23 mouse cellular contexts compared by ENCODE assay signal in genomic region chr13:12114816-12115215, GRCm38 (mm10). TPM values are rescaled to one million over a fixed set of nuclear protein-coding genes. Genes with fewer than 3 reads are reported as not detected.
DNase-seq lines count a peak whose midpoint lies in the region; ATAC-seq and TF ChIP-seq lines count a peak whose summit lies in the region.
"Had no signal": no experiment of that assay in that cellular context is flagged by ENCODE, and none has a peak within 500 bp of the region (broad histone marks: within the 10 kb centered on the region; RNA-seq: fewer than 3 reads in every experiment).

No protein-coding gene starts in this region.

- H3K4me1 ChIP-seq in heart, postnatal 0 days (ENCODE audit: control insufficient read depth, insufficient read depth) = peaks cover 7% of the 10 kb centered on the region; the same call in 1 of the 2 replicates
- H3K4me1 ChIP-seq: embryonic facial prominence, embryonic 13.5 days; embryonic facial prominence, embryonic 15.5 days; forebrain, embryonic 10.5 days; forebrain, embryonic 12.5 days had no signal

- H3K27ac ChIP-seq in heart, postnatal 0 days (ENCODE audit: low read depth) = peak overlapping the region; percentile 12; the same call in 1 of the 2 replicates
- H3K27ac ChIP-seq: embryonic facial prominence, embryonic 13.5 days; embryonic facial prominence, embryonic 15.5 days; forebrain, embryonic 10.5 days; forebrain, embryonic 12.5 days had no signal

- peak; percentile 27; the same call in 1 of the 2 replicates for TF ChIP-seq EP300 in heart, postnatal 0 days (IDR thresholded peaks at IDR 0.05; ENCODE audit: low read depth)

- no peaks in the 10 kb centered on the region for H3K9me3 ChIP-seq in heart, postnatal 0 days (replicated peaks; ENCODE audit: control insufficient read depth, low read length)
- H3K9me3 ChIP-seq: embryonic facial prominence, embryonic 13.5 days; embryonic facial prominence, embryonic 15.5 days; forebrain, embryonic 10.5 days; forebrain, embryonic 12.5 days had no signal

- no peak overlapping the region for H3K4me3 ChIP-seq in heart, postnatal 0 days (ENCODE audit: low read depth, low read length)
- H3K4me3 ChIP-seq: embryonic facial prominence, embryonic 13.5 days; embryonic facial prominence, embryonic 15.5 days; erythroblast, embryonic 14.5 days; forebrain, embryonic 10.5 days; forebrain, embryonic 12.5 days had no signal

- no peaks in the 10 kb centered on the region for H3K27me3 ChIP-seq in heart, postnatal 0 days (ENCODE audit: control insufficient read depth, insufficient read depth, low read length)
- H3K27me3 ChIP-seq: embryonic facial prominence, embryonic 13.5 days; forebrain, embryonic 12.5 days had no signal

- intact Hi-C loops in heart, postnatal 14 days (cut with DNase I) = no loop called here

- H3K9ac ChIP-seq in heart, postnatal 0 days (replicated peaks; ENCODE audit: low read depth, low read length) = no peak overlapping the region
- H3K9ac ChIP-seq: embryonic facial prominence, embryonic 13.5 days; embryonic facial prominence, embryonic 15.5 days; forebrain, embryonic 12.5 days had no signal

- ATAC-seq in heart, postnatal 0 days (ENCODE audit: insufficient read depth, low read depth) = peak; percentile 84; the same call in 1 of the 2 replicates
- ATAC-seq: forebrain, embryonic 14.5 days; forebrain, embryonic 16.5 days had no signal

- no peak overlapping the region for H3K4me2 ChIP-seq in heart, postnatal 0 days (ENCODE audit: low read depth, low read length)
- H3K4me2 ChIP-seq: embryonic facial prominence, embryonic 13.5 days; embryonic facial prominence, embryonic 15.5 days; forebrain, embryonic 12.5 days had no signal

- no peak for TF ChIP-seq CTCF in heart, postnatal 0 days (IDR thresholded peaks at IDR 0.05; ENCODE audit: low read depth)

- 33% methylated on average over 1 of the region's 1 CpGs for WGBS in heart, postnatal 0 days

- peak; percentile 93 for DNase-seq in heart, adult 11 months
- DNase-seq in heart, postnatal 14 days = no peak
- peak; percentile 63 for DNase-seq in heart, postnatal 0 days (ENCODE audit: low spot score)
- no peak for DNase-seq in heart, adult 8-10 months (ENCODE audit: low spot score)
- DNase-seq: adrenal gland, adult 2 months; adrenal gland, postnatal 10 days; adrenal gland, postnatal 25 days; cerebellum, adult 11 months; cerebellum, adult 18-20 months; cerebellum, adult 8-10 months; cerebellum, adult 9-11 months; cerebellum, postnatal 14 days; cerebellum, postnatal 36 days; embryo, embryonic 11 days had no signal

- no peaks in the 10 kb centered on the region for H3K36me3 ChIP-seq in heart, postnatal 0 days (replicated peaks; ENCODE audit: control insufficient read depth, insufficient read depth, low read length)
- H3K36me3 ChIP-seq: embryonic facial prominence, embryonic 13.5 days; embryonic facial prominence, embryonic 15.5 days; forebrain, embryonic 10.5 days; forebrain, embryonic 12.5 days had no signal

RNA-seq across cellular contexts. Expression of gene Ryr2, which starts 8.1 kb away (rescaled TPM):
- 1,000 to 10,000 TPM in 1 of 2 experiments, 100 to 1,000 TPM in 1; 977 to 1,003 TPM for total RNA-seq in heart, postnatal 14 days (2021)
- 317 and 396 TPM in 2 replicates for total RNA-seq in heart, postnatal 0 days (2014; rRNA removed; ENCODE audit: low replicate concordance)
- 48.2 and 61.4 TPM in 2 replicates for polyA plus RNA-seq in heart, postnatal 0 days (2015; fragmentation: Nextera tagmentation; extraction: Ambion mirVana)
- total RNA-seq in heart, adult 8-10 months (2022) = 1,000 to 10,000 TPM in 3 of 4 experiments, 100 to 1,000 TPM in 1; 935 to 1,209 (median 1,093) TPM
- total RNA-seq: common myeloid progenitor, adult 5-6 weeks had no signal
- polyA plus RNA-seq: C2C12; erythroblast, embryonic 14.5 days had no signal

Comparison
In these comparisons a context has a peak if more than half of its experiments do, and no peak if none do; other contexts are left out.
1. DNase-seq: peak in heart, adult 11 months (single experiment) and heart, postnatal 0 days (single experiment); none in heart, postnatal 14 days (0 of 2) and heart, adult 8-10 months (single experiment).